Mouse (Mus musculus) gastrocnemius, postnatal 10 days (tissue): ENCODE results near the gene Pnp. TPM values are rescaled to one million over a fixed set of nuclear protein-coding genes. Genes with fewer than 3 reads are reported as not detected.
A peak's percentile ranks its signal among the peaks of the same experiment; 100 is the strongest.
"Not testable (repeated sequence)": the region's sequence is repeated elsewhere in the genome, so short reads cannot be mapped to it uniquely, and the experiment has no call there.

ENCODE experiments used
- DNase-seq: peaks from one replicate; pipeline ENCODE4 v3.0.0; 2021; ENCODE audit warnings: mixed read lengths
- long read RNA-seq, 2 experiments: library from polyadenylated mRNA; stranded (forward); transcript quantifications; one replicate each; pipeline ENCODE4 v2.0.0; 2021
- total RNA-seq, 2 experiments: library from RNA; stranded (reverse); gene quantifications; 2 replicates each; pipeline ENCODE4 v1.2.3; 2021

Pnp gene
- total RNA-seq: 1 to 10 TPM; 6.1 to 7.8 TPM
- long read RNA-seq, experiment 1, transcript Pnp-201 (6 exons, 2,942 nt): major isoform, 5 of 6 reads
- long read RNA-seq, experiment 1, partial matches to known transcripts: 1 of 6 reads
- long read RNA-seq, experiment 1, other reads (novel, unspliced or antisense): 0 of 6 reads
- long read RNA-seq, experiment 2, transcript Pnp-201 (6 exons, 2,942 nt): major isoform, 9 of 10 reads
- long read RNA-seq, experiment 2, partial matches to known transcripts: 0 of 10 reads
- long read RNA-seq, experiment 2, other reads (novel, unspliced or antisense): 1 of 10 reads

GRCm38 (mm10) chr14:50930754-50931492 is at the start of gene Pnp, which contains the start of gene Pip4p1:
Gene Pnp (plus strand): TSS chr14:50931082.
Gene Pip4p1 (minus strand): TSS chr14:50930856.
- peak; percentile 99 for DNase-seq

GRCm38 (mm10) chr14:50891621-50892020 is 39.3 kb upstream of the Pnp start:
- DNase-seq: no peak

- no peak for DNase-seq
Observed at GRCm38 (mm10) chr14:50892091-50892490, 38.8 kb upstream of the Pnp start.

- DNase-seq: peak; percentile 12
Observed at GRCm38 (mm10) chr14:50892541-50893459, 38.1 kb upstream of the Pnp start.

GRCm38 (mm10) chr14:50895407-50895806 is 35.5 kb upstream of the Pnp start:
- no peak for DNase-seq

GRCm38 (mm10) chr14:50895985-50896746 is 34.7 kb upstream of the Pnp start:
- peak; percentile 39 for DNase-seq

- DNase-seq: peak; percentile 25
Observed at GRCm38 (mm10) chr14:50896747-50897373, 34.0 kb upstream of the Pnp start.

GRCm38 (mm10) chr14:50897374-50897765 is 33.5 kb upstream of the Pnp start, which contains the start of gene Klhl33:
Gene Klhl33 (minus strand): TSS chr14:50897507.
- DNase-seq: peak; percentile 24

GRCm38 (mm10) chr14:50897992-50898391 is 32.9 kb upstream of the Pnp start:
- DNase-seq: not testable (repeated sequence)

GRCm38 (mm10) chr14:50903973-50904827 is 26.7 kb upstream of the Pnp start:
- no peak for DNase-seq

- DNase-seq: no peak
Observed at GRCm38 (mm10) chr14:50904828-50905129, 26.1 kb upstream of the Pnp start.

- DNase-seq: not testable (repeated sequence)
Observed at GRCm38 (mm10) chr14:50905327-50905726, 25.6 kb upstream of the Pnp start.

GRCm38 (mm10) chr14:50908126-50908525 is 22.8 kb upstream of the Pnp start:
- no peak for DNase-seq

- no peak for DNase-seq
Observed at GRCm38 (mm10) chr14:50911356-50911755, 19.5 kb upstream of the Pnp start.

- not testable (repeated sequence) for DNase-seq
Observed at GRCm38 (mm10) chr14:50923437-50923836, 7.4 kb upstream of the Pnp start.

GRCm38 (mm10) chr14:50924281-50925064 is 6.4 kb upstream of the Pnp start, which contains the start of the genes Osgep and Apex1:
Gene Osgep (minus strand): TSS chr14:50924893.
Gene Apex1 (plus strand): TSS chr14:50924968.
- peak; percentile 94 for DNase-seq

- no peak for DNase-seq
Observed at GRCm38 (mm10) chr14:50925111-50925920, 5.6 kb upstream of the Pnp start.

GRCm38 (mm10) chr14:50927366-50927765 is 3.5 kb upstream of the Pnp start:
- no peak for DNase-seq
